23 mouse cellular contexts compared by ENCODE assay signal in genomic region chr6:76521975-76522641, GRCm38 (mm10). TPM values are rescaled to one million over a fixed set of nuclear protein-coding genes. Genes with fewer than 3 reads are reported as not detected.
"Had no signal": no experiment of that assay in that cellular context is flagged by ENCODE, and none has a peak within 500 bp of the region (broad histone marks: within the 10 kb centered on the region; RNA-seq: fewer than 3 reads in every experiment).

No protein-coding gene starts in this region.

- ATAC-seq: liver, postnatal 0 days; lung, postnatal 0 days; midbrain, embryonic 16.5 days had no signal

- H3K27ac ChIP-seq: liver, embryonic 15.5 days; lung, embryonic 15.5 days; macrophage; midbrain, embryonic 10.5 days; midbrain, embryonic 12.5 days; neural tube, embryonic 12.5 days had no signal

- H3K4me3 ChIP-seq: liver, embryonic 15.5 days; lung, embryonic 15.5 days; megakaryocyte, embryonic 14.5 days; midbrain, embryonic 10.5 days; midbrain, embryonic 12.5 days; myocyte; neural tube, embryonic 12.5 days had no signal

- H3K36me3 ChIP-seq: liver, embryonic 15.5 days; lung, embryonic 15.5 days; midbrain, embryonic 10.5 days; midbrain, embryonic 12.5 days; neural tube, embryonic 12.5 days had no signal

- H3K9ac ChIP-seq: liver, embryonic 15.5 days; liver, postnatal 0 days; lung, embryonic 15.5 days; midbrain, embryonic 12.5 days; neural tube, embryonic 12.5 days had no signal

- DNase-seq: liver, postnatal 0 days; lung, adult 2 months; lung, postnatal 14 days; lung, postnatal 36 days; midbrain, embryonic 14.5 days; right cerebral cortex, adult 18-20 months; right cerebral cortex, postnatal 25 days; right cerebral cortex, postnatal 4 days; spleen, adult 18-20 months; thymus, adult 18-20 months; thymus, postnatal 14 days; thymus, postnatal 36 days had no signal

- H3K4me1 ChIP-seq: liver, embryonic 15.5 days; lung, embryonic 15.5 days; megakaryocyte, embryonic 14.5 days; midbrain, embryonic 10.5 days; midbrain, embryonic 12.5 days; neural tube, embryonic 12.5 days had no signal

- H3K27me3 ChIP-seq: liver, embryonic 15.5 days; lung, embryonic 15.5 days; megakaryocyte, embryonic 14.5 days; midbrain, embryonic 12.5 days; neural tube, embryonic 12.5 days had no signal

- H3K9me3 ChIP-seq: liver, embryonic 15.5 days; lung, embryonic 15.5 days; megakaryocyte, embryonic 14.5 days; midbrain, embryonic 10.5 days; midbrain, embryonic 12.5 days; neural tube, embryonic 12.5 days had no signal

- H3K4me2 ChIP-seq: liver, embryonic 15.5 days; lung, embryonic 15.5 days; midbrain, embryonic 12.5 days; neural tube, embryonic 12.5 days had no signal

RNA-seq across cellular contexts. Expression of gene Gm9008, which starts 24.5 kb away (rescaled TPM):
- polyA plus RNA-seq: macrophage; small intestine, adult 2 months had no signal
